Mouse (Mus musculus) midbrain, embryonic 14.5 days (tissue): Measurements from ENCODE around the gene Pola2. TPM values are rescaled to one million over a fixed set of nuclear protein-coding genes. Genes with fewer than 3 reads are reported as not detected.
A peak's percentile ranks its signal among the peaks of the same experiment; 100 is the strongest.

Source experiments
- ATAC-seq: fragments of 200-750 bp; cut with Nextera tagmentation; 2 replicates; pipeline ENCODE4 v1.8.0; 2017; ENCODE audit warnings: moderate number of reproducible peaks, moderate library complexity; ENCODE audit not compliant: low FRiP score, low TSS enrichment
- DNase-seq: peaks from one replicate; pipeline ENCODE4 v3.0.0-alpha.2; 2015
- H3K27ac ChIP-seq: fragments of 300-500 bp; sonication (generic); replicated peaks from 2 replicates; pipeline ENCODE4 v1.5.1; 2014; ENCODE audit warnings: mild to moderate bottlenecking, low read depth, low read length, moderate library complexity
- H3K27me3 ChIP-seq: fragments of 300-500 bp; sonication (generic); 2 replicates; pipeline ENCODE4 v1.6.1; 2014; ENCODE audit warnings: low read length, control low read depth, mixed read lengths; ENCODE audit not compliant: control insufficient read depth, insufficient read depth
- H3K36me3 ChIP-seq: fragments of 300-500 bp; sonication (generic); 2 replicates; pipeline ENCODE4 v1.6.1; 2014; ENCODE audit warnings: low read length, control low read depth; ENCODE audit not compliant: control insufficient read depth, insufficient read depth
- H3K4me1 ChIP-seq: fragments of 300-500 bp; sonication (generic); 2 replicates; pipeline ENCODE4 v1.6.1; 2014; ENCODE audit warnings: mild to moderate bottlenecking, antibody characterized with exemption, low read length, control low read depth; ENCODE audit not compliant: control insufficient read depth, insufficient read depth
- H3K4me2 ChIP-seq: fragments of 300-500 bp; sonication (generic); 2 replicates; pipeline ENCODE4 v1.6.1; 2014; ENCODE audit warnings: mild to moderate bottlenecking, low read length, moderate library complexity
- H3K4me3 ChIP-seq: fragments of 300-500 bp; sonication (generic); replicated peaks from 2 replicates; pipeline ENCODE4 v1.5.1; 2014; ENCODE audit warnings: low read depth, low read length
- H3K9ac ChIP-seq: fragments of 300-500 bp; sonication (generic); replicated peaks from 2 replicates; pipeline ENCODE4 v1.6.1; 2014; ENCODE audit warnings: mild to moderate bottlenecking, low read length, moderate library complexity
- H3K9me3 ChIP-seq: fragments of 300-500 bp; sonication (generic); 2 replicates; pipeline ENCODE4 v1.6.1; 2016; ENCODE audit warnings: low read length, control low read depth, mixed read lengths; ENCODE audit not compliant: control insufficient read depth
- WGBS: fragments of 180-500 bp; shearing (Covaris S2); extraction: QIAGEN DNeasy Blood & Tissue Kit; methylation state at CpG from one replicate; pipeline ENCODE4 v1.1.7; 2014; 5-methylcytosine and 5-hydroxymethylcytosine counted together
- polyA plus RNA-seq: library from polyadenylated mRNA; unstranded; fragments of >200 nt; fragmentation: Nextera tagmentation; extraction: Ambion mirVana; gene quantifications from 2 replicates; pipeline ENCODE4 v1.2.1, GENCODE M21; 2014

The Pola2 gene
- polyA plus RNA-seq = 17.6 and 23.4 TPM in 2 replicates

- under 1% methylated on average over 50 of the region's 50 CpGs for WGBS
- Histone ChIP-seq H3K36me3 (no peaks in the 10 kb centered on the region), H3K27ac (peak within 1 kb of the TSS; percentile 60), H3K9ac (peak within 1 kb of the TSS; percentile 71), H3K27me3 (no peaks in the 10 kb centered on the region), H3K9me3 (no peaks in the 10 kb centered on the region), H3K4me3 (peak within 1 kb of the TSS; percentile 62), H3K4me1 (0 out of 2 replicates have a peak, but pooled peaks cover 11% of the 10 kb centered on the region), H3K4me2 (peak within 1 kb of the TSS; percentile 96)
- DNase-seq (peak; percentile 96), ATAC-seq (peak; percentile 89)
Measured at GRCm38 (mm10) chr19:5963883-5964562, at the start of gene Pola2. Pola2 (minus strand) TSS chr19:5964202.

GRCm38 (mm10) chr19:6013691-6014090 is 49.7 kb upstream of the Pola2 start:
- Histone ChIP-seq H3K27me3 (peaks cover 7% of the 10 kb centered on the region; the same call in 1 of the 2 replicates), H3K4me2 (no peak overlapping the region), H3K27ac (no peak overlapping the region), H3K9ac (no peak overlapping the region), H3K36me3 (no peaks in the 10 kb centered on the region), H3K9me3 (no peaks in the 10 kb centered on the region), H3K4me3 (no peak overlapping the region), H3K4me1 (no peaks in the 10 kb centered on the region)
- 86% methylated on average over 10 of the region's 10 CpGs for WGBS
- DNase-seq = no peak
- ATAC-seq = no peak

DNA sequence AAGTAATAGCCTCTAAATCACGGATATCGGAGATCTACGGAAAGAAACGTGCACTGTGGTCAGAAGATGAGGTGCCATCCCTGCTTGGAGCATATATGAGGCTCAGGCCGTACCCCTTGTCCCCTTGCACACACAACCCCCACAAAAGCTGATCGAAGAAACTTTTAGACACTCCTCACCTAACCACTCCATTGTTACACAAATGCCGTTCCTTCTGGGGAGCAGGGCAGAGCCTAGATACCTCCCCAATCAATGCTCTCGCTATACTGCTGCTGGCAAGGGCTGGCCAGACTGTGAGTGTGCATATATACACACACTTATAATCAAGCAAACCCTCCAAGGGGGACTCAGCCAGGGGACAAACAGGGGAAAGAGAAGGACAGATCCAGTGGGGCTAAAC is 45.1 kb upstream of the Pola2 start:
- Histone ChIP-seq H3K27ac (no peak overlapping the region), H3K9ac (no peak overlapping the region), H3K4me3 (no peak overlapping the region), H3K36me3 (no peaks in the 10 kb centered on the region), H3K9me3 (no peaks in the 10 kb centered on the region), H3K27me3 (no peaks in the 10 kb centered on the region; the same call in 1 of the 2 replicates), H3K4me1 (no peaks in the 10 kb centered on the region), H3K4me2 (no peak overlapping the region)
- WGBS = 67% methylated on average over 8 of the region's 8 CpGs
- ATAC-seq = no peak
- DNase-seq = no peak

GRCm38 (mm10) chr19:6007013-6007412 is 43.0 kb upstream of the Pola2 start:
- ATAC-seq (no peak), DNase-seq (no peak)
- no peaks in the 10 kb centered on the region for H3K9me3 ChIP-seq
- no peaks in the 10 kb centered on the region for H3K27me3 ChIP-seq
- H3K27ac ChIP-seq = no peak overlapping the region
- no peak overlapping the region for H3K4me2 ChIP-seq
- no peaks in the 10 kb centered on the region for H3K4me1 ChIP-seq
- no peak overlapping the region for H3K4me3 ChIP-seq
- 94% methylated on average over 13 of the region's 13 CpGs for WGBS
- H3K36me3 ChIP-seq = no peaks in the 10 kb centered on the region
- no peak overlapping the region for H3K9ac ChIP-seq

DNA sequence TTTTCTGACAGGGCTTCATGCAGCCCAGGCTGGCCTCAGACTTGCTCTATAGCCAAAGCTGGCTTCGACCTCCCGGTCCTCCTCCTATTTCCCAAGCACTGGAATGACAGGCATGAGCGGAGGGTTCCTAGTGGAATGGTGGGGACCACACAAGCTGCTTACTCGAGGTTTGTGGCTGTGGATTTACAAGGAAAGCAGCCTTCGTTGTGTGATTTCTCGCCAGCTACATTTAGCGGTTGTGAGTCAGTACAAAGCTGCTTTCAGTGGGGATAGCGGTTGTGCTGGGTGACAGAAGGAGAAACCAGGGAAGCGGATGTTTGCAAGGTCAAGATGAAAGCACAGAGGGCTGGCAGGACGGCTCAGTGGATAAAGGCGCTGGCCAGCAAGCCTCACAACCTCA is 41.5 kb upstream of the Pola2 start:
- WGBS = 62% methylated on average over 11 of the region's 11 CpGs
- Histone ChIP-seq H3K9me3 (no peaks in the 10 kb centered on the region), H3K27me3 (no peaks in the 10 kb centered on the region), H3K9ac (no peak overlapping the region), H3K4me3 (no peak overlapping the region), H3K4me2 (no peak overlapping the region), H3K36me3 (no peaks in the 10 kb centered on the region), H3K4me1 (no peaks in the 10 kb centered on the region), H3K27ac (no peak overlapping the region)
- ATAC-seq = no peak
- no peak for DNase-seq

- H3K9ac ChIP-seq = no peak overlapping the region
- H3K36me3 ChIP-seq = no peaks in the 10 kb centered on the region
- H3K4me2 ChIP-seq = no peak overlapping the region
- ATAC-seq = no peak
- H3K4me1 ChIP-seq = no peaks in the 10 kb centered on the region
- H3K4me3 ChIP-seq = no peak overlapping the region
- no peak overlapping the region for H3K27ac ChIP-seq
- no peaks in the 10 kb centered on the region for H3K9me3 ChIP-seq
- no peaks in the 10 kb centered on the region for H3K27me3 ChIP-seq
- no peak for DNase-seq
- 73% methylated on average over 5 of the region's 5 CpGs for WGBS
Measured at GRCm38 (mm10) chr19:5999969-6000368, 36.0 kb upstream of the Pola2 start.

DNA sequence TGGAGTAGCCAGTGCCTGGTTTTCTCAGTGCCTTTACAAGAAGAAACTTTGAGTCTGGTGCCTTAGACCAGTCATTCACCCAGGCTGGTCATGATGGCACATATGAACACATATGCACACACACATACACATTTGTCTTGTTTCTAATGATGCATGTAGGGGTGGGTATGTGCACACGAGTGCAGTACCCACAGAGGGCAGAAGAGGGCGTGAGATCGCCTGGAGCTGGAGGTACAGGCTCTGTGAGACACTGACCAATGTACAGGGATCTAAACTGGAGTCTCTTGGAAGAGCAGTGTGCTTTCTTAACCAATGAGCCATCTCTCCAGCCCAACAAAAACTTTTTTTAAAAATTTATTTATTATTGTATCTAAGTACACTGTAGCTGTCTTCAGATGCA is 34.2 kb upstream of the Pola2 start:
- Histone ChIP-seq H3K9ac (no peak overlapping the region), H3K27me3 (no peaks in the 10 kb centered on the region), H3K4me1 (no peaks in the 10 kb centered on the region), H3K9me3 (no peaks in the 10 kb centered on the region), H3K4me3 (no peak overlapping the region), H3K27ac (no peak overlapping the region), H3K4me2 (no peak overlapping the region), H3K36me3 (no peaks in the 10 kb centered on the region)
- DNase-seq (no peak), ATAC-seq (no peak)
- WGBS = 84% methylated on average over 3 of the region's 3 CpGs

DNA sequence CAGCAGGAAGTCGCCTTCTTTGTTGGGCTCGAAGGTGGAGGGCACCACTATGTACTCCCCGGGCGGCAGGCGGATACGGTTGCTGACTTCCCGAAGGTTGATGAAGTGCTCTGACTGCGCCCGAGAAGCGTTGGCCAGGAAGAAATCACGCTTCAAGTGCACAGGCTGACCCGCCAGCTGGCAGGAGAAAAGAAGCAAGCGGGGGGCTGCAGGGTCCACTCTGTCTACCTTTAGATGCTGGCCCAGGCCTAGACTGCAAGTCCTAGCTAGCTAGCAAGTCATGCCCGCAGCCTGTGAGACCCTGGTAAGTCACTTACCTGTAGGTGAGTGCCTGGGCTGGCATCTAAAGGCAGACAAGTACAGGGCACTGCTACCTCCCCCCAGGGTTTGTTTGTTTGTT is 30.7 kb upstream of the Pola2 start:
- Histone ChIP-seq H3K4me1 (no peaks in the 10 kb centered on the region), H3K27me3 (no peaks in the 10 kb centered on the region), H3K4me3 (no peak overlapping the region), H3K27ac (no peak overlapping the region), H3K9me3 (no peaks in the 10 kb centered on the region), H3K9ac (no peak overlapping the region), H3K36me3 (no peaks in the 10 kb centered on the region), H3K4me2 (no peak overlapping the region)
- 82% methylated on average over 14 of the region's 14 CpGs for WGBS
- DNase-seq = no peak
- no peak for ATAC-seq

GRCm38 (mm10) chr19:5992012-5992411 is 28.0 kb upstream of the Pola2 start:
- Histone ChIP-seq H3K4me1 (peaks cover 7% of the 10 kb centered on the region; the same call in 1 of the 2 replicates), H3K9me3 (no peaks in the 10 kb centered on the region), H3K27ac (no peak overlapping the region), H3K9ac (no peak overlapping the region), H3K4me3 (no peak overlapping the region), H3K27me3 (no peaks in the 10 kb centered on the region), H3K36me3 (no peaks in the 10 kb centered on the region), H3K4me2 (no peak overlapping the region)
- no peak for DNase-seq
- 90% methylated on average over 7 of the region's 7 CpGs for WGBS
- no peak for ATAC-seq
